Mouse (Mus musculus): ENCODE measurements around the gene Tecr.
"Not testable (repeated sequence)": the region's sequence is repeated elsewhere in the genome, so short reads cannot be mapped to it uniquely, and the experiment has no call there.

Gene Tecr

GRCm38 (mm10) chr8:83602650-83603029, 5.1 kb downstream of the Tecr start:
- Histone ChIP-seq H3K27me3 (ENCODE audit: control insufficient read depth, insufficient read depth, low read length, poor library complexity, severe bottlenecking) (no peaks in the 10 kb centered on the region), H3K36me3 (ENCODE audit: control insufficient read depth, insufficient read depth, low read length, poor library complexity, severe bottlenecking) (no peaks in the 10 kb centered on the region)
- no peak for DNase-seq (ENCODE audit: low read depth, low spot score)

GRCm38 (mm10) chr8:83599814-83600213, 8.0 kb downstream of the Tecr start:
- Histone ChIP-seq H3K36me3 (ENCODE audit: control insufficient read depth, insufficient read depth, low read length, poor library complexity, severe bottlenecking) (no peaks in the 10 kb centered on the region), H3K27me3 (ENCODE audit: control insufficient read depth, insufficient read depth, low read length, poor library complexity, severe bottlenecking) (no peaks in the 10 kb centered on the region)
- no peak for DNase-seq (ENCODE audit: low read depth, low spot score)

GRCm38 (mm10) chr8:83598146-83598545, 9.6 kb downstream of the Tecr start:
- no peak for DNase-seq (ENCODE audit: low read depth, low spot score)
- H3K27me3 ChIP-seq (ENCODE audit: control insufficient read depth, insufficient read depth, low read length, poor library complexity, severe bottlenecking), result no peaks in the 10 kb centered on the region
- no peaks in the 10 kb centered on the region for H3K36me3 ChIP-seq (ENCODE audit: control insufficient read depth, insufficient read depth, low read length, poor library complexity, severe bottlenecking)

GRCm38 (mm10) chr8:83596369-83596768, 11.4 kb downstream of the Tecr start:
- Histone ChIP-seq H3K27me3 (ENCODE audit: control insufficient read depth, insufficient read depth, low read length, poor library complexity, severe bottlenecking) (no peaks in the 10 kb centered on the region), H3K36me3 (ENCODE audit: control insufficient read depth, insufficient read depth, low read length, poor library complexity, severe bottlenecking) (no peaks in the 10 kb centered on the region)
- peak; percentile 69 for DNase-seq (ENCODE audit: low read depth, low spot score)

- not testable (repeated sequence) for H3K36me3 ChIP-seq (ENCODE audit: control insufficient read depth, insufficient read depth, low read length, poor library complexity, severe bottlenecking); H3K27me3 ChIP-seq (ENCODE audit: control insufficient read depth, insufficient read depth, low read length, poor library complexity, severe bottlenecking); DNase-seq (ENCODE audit: low read depth, low spot score)
Measured at GRCm38 (mm10) chr8:83595050-83595345, 12.8 kb downstream of the Tecr start.

GRCm38 (mm10) chr8:83594167-83595049, 13.4 kb downstream of the Tecr start:
- H3K36me3 ChIP-seq (ENCODE audit: control insufficient read depth, insufficient read depth, low read length, poor library complexity, severe bottlenecking), result no peaks in the 10 kb centered on the region
- no peaks in the 10 kb centered on the region for H3K27me3 ChIP-seq (ENCODE audit: control insufficient read depth, insufficient read depth, low read length, poor library complexity, severe bottlenecking)
- DNase-seq (ENCODE audit: low read depth, low spot score), result peak; percentile 99

- Histone ChIP-seq H3K36me3 (ENCODE audit: control insufficient read depth, insufficient read depth, low read length, poor library complexity, severe bottlenecking) (no peaks in the 10 kb centered on the region; the same call in 1 of the 2 replicates), H3K27me3 (ENCODE audit: control insufficient read depth, insufficient read depth, low read length, poor library complexity, severe bottlenecking) (no peaks in the 10 kb centered on the region)
- peak; percentile 19 for DNase-seq (ENCODE audit: low read depth, low spot score)
Measured at GRCm38 (mm10) chr8:83593325-83594166, 14.2 kb downstream of the Tecr start.

- DNase-seq (ENCODE audit: low read depth, low spot score), result no peak
- Histone ChIP-seq H3K36me3 (ENCODE audit: control insufficient read depth, insufficient read depth, low read length, poor library complexity, severe bottlenecking) (no peaks in the 10 kb centered on the region; the same call in 1 of the 2 replicates), H3K27me3 (ENCODE audit: control insufficient read depth, insufficient read depth, low read length, poor library complexity, severe bottlenecking) (no peaks in the 10 kb centered on the region)
Measured at GRCm38 (mm10) chr8:83592682-83593081, 15.1 kb downstream of the Tecr start.

GRCm38 (mm10) chr8:83590488-83591023, 17.2 kb downstream of the Tecr start:
- H3K27me3 ChIP-seq (ENCODE audit: control insufficient read depth, insufficient read depth, low read length, poor library complexity, severe bottlenecking), result no peaks in the 10 kb centered on the region
- no peaks in the 10 kb centered on the region; the same call in 1 of the 2 replicates for H3K36me3 ChIP-seq (ENCODE audit: control insufficient read depth, insufficient read depth, low read length, poor library complexity, severe bottlenecking)
- peak; percentile 34 for DNase-seq (ENCODE audit: low read depth, low spot score)

- DNase-seq (ENCODE audit: low read depth, low spot score), result no peak
- no peaks in the 10 kb centered on the region for H3K27me3 ChIP-seq (ENCODE audit: control insufficient read depth, insufficient read depth, low read length, poor library complexity, severe bottlenecking)
- H3K36me3 ChIP-seq (ENCODE audit: control insufficient read depth, insufficient read depth, low read length, poor library complexity, severe bottlenecking), result no peaks in the 10 kb centered on the region; the same call in 1 of the 2 replicates
Measured at GRCm38 (mm10) chr8:83588886-83589285, 18.9 kb downstream of the Tecr start.

- no peaks in the 10 kb centered on the region for H3K27me3 ChIP-seq (ENCODE audit: control insufficient read depth, insufficient read depth, low read length, poor library complexity, severe bottlenecking)
- H3K36me3 ChIP-seq (ENCODE audit: control insufficient read depth, insufficient read depth, low read length, poor library complexity, severe bottlenecking), result no peaks in the 10 kb centered on the region; the same call in none of the 2 replicates
- DNase-seq (ENCODE audit: low read depth, low spot score), result no peak
Measured at GRCm38 (mm10) chr8:83587644-83588043, 20.1 kb downstream of the Tecr start.

- Histone ChIP-seq H3K36me3 (ENCODE audit: control insufficient read depth, insufficient read depth, low read length, poor library complexity, severe bottlenecking) (no peaks in the 10 kb centered on the region; the same call in none of the 2 replicates), H3K27me3 (ENCODE audit: control insufficient read depth, insufficient read depth, low read length, poor library complexity, severe bottlenecking) (no peaks in the 10 kb centered on the region)
- no peak for DNase-seq (ENCODE audit: low read depth, low spot score)
Measured at GRCm38 (mm10) chr8:83585333-83585732, 22.4 kb downstream of the Tecr start.

- Histone ChIP-seq H3K36me3 (ENCODE audit: control insufficient read depth, insufficient read depth, low read length, poor library complexity, severe bottlenecking) (no peaks in the 10 kb centered on the region; the same call in none of the 2 replicates), H3K27me3 (ENCODE audit: control insufficient read depth, insufficient read depth, low read length, poor library complexity, severe bottlenecking) (no peaks in the 10 kb centered on the region)
- no peak for DNase-seq (ENCODE audit: low read depth, low spot score)
Measured at GRCm38 (mm10) chr8:83584771-83585170, 23.0 kb downstream of the Tecr start.

- DNase-seq (ENCODE audit: low read depth, low spot score), result no peak
- H3K36me3 ChIP-seq (ENCODE audit: control insufficient read depth, insufficient read depth, low read length, poor library complexity, severe bottlenecking), result no peaks in the 10 kb centered on the region; the same call in 1 of the 2 replicates
- no peaks in the 10 kb centered on the region for H3K27me3 ChIP-seq (ENCODE audit: control insufficient read depth, insufficient read depth, low read length, poor library complexity, severe bottlenecking)
Measured at GRCm38 (mm10) chr8:83583236-83583635, 24.5 kb downstream of the Tecr start.

- Histone ChIP-seq H3K27me3 (ENCODE audit: control insufficient read depth, insufficient read depth, low read length, poor library complexity, severe bottlenecking) (no peaks in the 10 kb centered on the region), H3K36me3 (ENCODE audit: control insufficient read depth, insufficient read depth, low read length, poor library complexity, severe bottlenecking) (no peaks in the 10 kb centered on the region; the same call in 1 of the 2 replicates)
- DNase-seq (ENCODE audit: low read depth, low spot score), result no peak
Measured at GRCm38 (mm10) chr8:83582226-83582625, 25.5 kb downstream of the Tecr start.
